Mouse (Mus musculus) neural tube, embryonic 12.5 days (tissue): ENCODE results near the gene Aup1. TPM values are rescaled to one million over a fixed set of nuclear protein-coding genes. Genes with fewer than 3 reads are reported as not detected.

ENCODE experiments used
- ATAC-seq: fragments of 200-750 bp; cut with Nextera tagmentation; 2 replicates; pipeline ENCODE4 v1.8.0; 2017; ENCODE audit warnings: low read depth, mild to moderate bottlenecking, moderate TSS enrichment, moderate library complexity; ENCODE audit not compliant: low FRiP score
- H3K27ac ChIP-seq: fragments of 300-500 bp; sonication (generic); 2 replicates; pipeline ENCODE4 v1.5.1; 2016
- H3K27me3 ChIP-seq: fragments of 300-500 bp; sonication (generic); replicated peaks from 2 replicates; pipeline ENCODE4 v1.6.1; 2016; ENCODE audit warnings: mild to moderate bottlenecking
- H3K36me3 ChIP-seq: fragments of 300-500 bp; sonication (generic); 2 replicates; pipeline ENCODE4 v1.6.1; 2016; ENCODE audit warnings: mild to moderate bottlenecking
- H3K4me1 ChIP-seq: fragments of 300-500 bp; sonication (generic); 2 replicates; pipeline ENCODE4 v1.6.1; 2016
- H3K4me2 ChIP-seq: fragments of 300-500 bp; sonication (generic); replicated peaks from 2 replicates; pipeline ENCODE4 v1.6.1; 2016; ENCODE audit warnings: mild to moderate bottlenecking
- H3K4me3 ChIP-seq: fragments of 300-500 bp; sonication (generic); 2 replicates; pipeline ENCODE4 v1.5.1; 2016
- H3K9ac ChIP-seq: fragments of 300-500 bp; sonication (generic); 2 replicates; pipeline ENCODE4 v1.6.1; 2016; ENCODE audit warnings: mild to moderate bottlenecking
- H3K9me3 ChIP-seq: fragments of 300-500 bp; sonication (generic); 2 replicates; pipeline ENCODE4 v1.6.1; 2016; ENCODE audit warnings: mild to moderate bottlenecking
- WGBS: fragments of 180-500 bp; shearing (Covaris S2); methylation state at CpG from one replicate; pipeline ENCODE4 v1.1.7; 2016; 5-methylcytosine and 5-hydroxymethylcytosine counted together
- polyA plus RNA-seq: library from polyadenylated mRNA; unstranded; fragments of >200 nt; fragmentation: Nextera tagmentation; extraction: Ambion mirVana; gene quantifications from 2 replicates; pipeline ENCODE4 v1.2.1, GENCODE M21; 2016

Gene Aup1
- polyA plus RNA-seq, 1 experiment from 2014 or later, result 167 TPM

DNA sequence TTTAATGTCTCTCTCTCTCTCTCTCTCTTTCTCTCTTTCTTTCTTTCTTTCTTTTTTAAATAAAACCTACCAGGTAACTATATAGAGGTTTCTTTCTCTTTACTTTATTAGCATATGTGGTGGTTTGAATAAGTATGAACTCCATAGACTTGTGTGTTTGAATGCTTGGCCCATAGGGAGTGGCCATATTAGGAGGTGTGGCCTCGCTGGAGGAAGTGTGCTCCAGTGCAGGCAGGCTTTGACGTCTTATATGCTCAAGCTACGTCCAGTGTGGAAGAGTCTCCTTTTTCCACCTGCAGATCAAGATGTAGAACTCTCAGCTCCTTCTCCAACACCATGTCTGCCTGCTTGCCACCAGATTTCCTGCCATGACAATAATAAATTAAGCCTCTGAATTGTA is 35.3 kb upstream of the Aup1 start:
- WGBS, result 78% methylated on average over 3 of the region's 3 CpGs
- Histone ChIP-seq H3K36me3 (no peaks in the 10 kb centered on the region), H3K4me2 (no peak overlapping the region), H3K9ac (no peak overlapping the region), H3K4me1 (no peaks in the 10 kb centered on the region), H3K27ac (no peak overlapping the region), H3K4me3 (no peak overlapping the region), H3K27me3 (no peaks in the 10 kb centered on the region), H3K9me3 (no peaks in the 10 kb centered on the region)
- ATAC-seq, result no peak

DNA sequence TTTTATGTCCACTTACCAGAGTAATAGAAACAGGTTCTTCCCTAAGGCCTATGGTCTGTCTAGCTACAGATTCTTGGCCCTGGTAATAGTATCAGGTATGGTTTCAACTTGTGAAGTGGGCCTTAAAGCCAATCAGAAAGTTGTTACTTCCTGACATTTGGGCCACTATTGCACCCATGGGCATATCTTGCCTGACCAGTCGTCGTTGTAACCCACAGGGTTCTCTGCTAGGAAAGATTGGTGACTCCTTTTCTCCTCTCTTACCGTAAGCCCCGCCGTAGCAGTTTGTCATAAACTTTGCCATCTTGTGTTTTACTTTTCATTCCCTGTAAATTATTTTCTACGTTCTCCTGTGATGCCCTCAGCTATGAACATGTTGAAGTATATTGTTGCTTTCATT is 34.2 kb upstream of the Aup1 start:
- no peak for ATAC-seq
- no peaks in the 10 kb centered on the region for H3K36me3 ChIP-seq
- H3K9ac ChIP-seq, result no peak overlapping the region
- H3K4me3 ChIP-seq, result no peak overlapping the region
- no peaks in the 10 kb centered on the region for H3K4me1 ChIP-seq
- no peaks in the 10 kb centered on the region for H3K27me3 ChIP-seq
- no peak overlapping the region for H3K27ac ChIP-seq
- H3K4me2 ChIP-seq, result no peak overlapping the region
- H3K9me3 ChIP-seq, result no peaks in the 10 kb centered on the region
- WGBS, result 89% methylated on average over 6 of the region's 6 CpGs

DNA sequence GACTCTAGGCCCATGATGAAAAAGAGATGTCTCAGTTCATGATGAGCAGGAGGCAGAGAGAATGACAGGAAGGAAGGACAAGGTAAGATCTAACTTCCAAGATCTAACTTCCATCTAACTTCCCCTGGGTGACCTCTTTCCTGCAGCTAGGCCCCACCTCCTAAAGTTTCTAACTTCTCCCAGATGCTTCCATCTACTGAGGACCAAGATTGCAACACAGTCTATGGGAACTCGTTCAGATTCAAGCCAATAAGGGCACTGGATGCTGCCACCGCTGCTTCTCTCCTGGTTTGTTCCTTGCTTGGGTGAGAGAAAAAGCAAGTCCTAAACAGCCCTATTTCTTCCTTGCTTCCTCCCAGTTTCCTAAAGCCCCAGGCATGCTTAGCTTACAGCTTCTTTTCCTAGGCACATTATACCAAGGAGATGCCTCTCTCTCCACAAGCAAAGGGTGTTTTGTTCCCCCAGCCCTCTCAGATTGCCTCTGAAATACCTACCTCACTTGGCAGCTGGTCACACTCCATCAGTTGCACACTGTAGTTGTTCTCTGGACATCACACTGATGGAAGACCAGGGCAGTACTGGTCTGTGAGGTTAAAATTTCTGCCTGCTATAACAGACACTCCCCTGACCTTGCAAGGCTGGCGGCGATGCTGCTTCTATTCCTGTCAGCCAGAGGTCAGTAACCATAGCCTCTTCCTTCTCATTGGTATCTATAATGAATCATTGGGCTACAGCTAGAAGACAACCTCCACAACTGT is 33.3 kb upstream of the Aup1 start:
- Histone ChIP-seq H3K4me3 (no peak overlapping the region), H3K9me3 (no peaks in the 10 kb centered on the region), H3K4me1 (no peaks in the 10 kb centered on the region), H3K9ac (no peak overlapping the region), H3K27ac (no peak overlapping the region), H3K36me3 (no peaks in the 10 kb centered on the region), H3K27me3 (no peaks in the 10 kb centered on the region), H3K4me2 (no peak overlapping the region)
- ATAC-seq, result no peak
- WGBS, result 90% methylated on average over 4 of the region's 4 CpGs

DNA sequence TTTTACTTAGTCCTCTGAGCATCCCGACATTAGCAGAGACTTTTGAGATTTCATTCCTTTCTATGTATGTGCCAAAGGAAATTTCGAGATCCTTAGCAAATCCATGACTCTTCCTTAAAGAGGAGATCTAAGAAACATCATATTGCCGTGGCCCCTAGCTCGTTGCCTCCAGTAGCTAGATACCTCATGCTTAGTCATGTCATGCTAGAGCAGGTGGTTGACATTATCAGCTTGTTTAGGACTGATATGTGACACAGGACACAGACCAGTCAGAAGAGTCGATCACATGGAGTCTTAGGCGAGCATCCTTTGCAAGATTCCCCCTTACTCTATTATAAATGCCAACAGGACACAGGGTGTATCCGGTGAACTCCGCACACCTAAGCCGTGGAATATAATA is 31.3 kb upstream of the Aup1 start:
- no peak overlapping the region for H3K9ac ChIP-seq
- H3K27ac ChIP-seq, result no peak overlapping the region
- no peak overlapping the region for H3K4me3 ChIP-seq
- no peak overlapping the region for H3K4me2 ChIP-seq
- no peaks in the 10 kb centered on the region for H3K9me3 ChIP-seq
- H3K36me3 ChIP-seq, result no peaks in the 10 kb centered on the region
- ATAC-seq, result no peak
- no peaks in the 10 kb centered on the region for H3K4me1 ChIP-seq
- WGBS, result 85% methylated on average over 9 of the region's 9 CpGs
- no peaks in the 10 kb centered on the region for H3K27me3 ChIP-seq

DNA sequence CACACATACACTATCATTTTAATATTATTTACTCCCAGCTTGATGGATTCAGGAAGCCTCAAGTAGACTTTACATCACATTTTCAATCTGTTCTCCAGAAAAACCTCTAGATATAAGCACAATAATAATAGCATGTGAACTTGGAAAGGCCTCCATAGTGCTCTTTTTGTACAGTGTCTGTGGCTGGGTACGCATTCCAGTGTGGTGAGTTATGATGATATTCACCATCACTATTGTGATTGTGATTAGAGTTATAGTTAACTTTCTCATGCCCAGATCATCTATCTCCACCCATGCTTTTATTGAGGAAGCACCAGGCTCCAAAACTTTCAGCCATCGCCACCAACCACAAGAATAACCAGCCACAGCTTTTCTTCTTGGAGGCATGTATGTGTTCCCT is 30.5 kb upstream of the Aup1 start:
- Histone ChIP-seq H3K4me2 (no peak overlapping the region), H3K4me3 (no peak overlapping the region), H3K27me3 (0 out of 2 replicates have a peak, but pooled peaks cover 4% of the 10 kb centered on the region), H3K36me3 (no peaks in the 10 kb centered on the region), H3K4me1 (no peaks in the 10 kb centered on the region), H3K9ac (no peak overlapping the region), H3K27ac (no peak overlapping the region), H3K9me3 (no peaks in the 10 kb centered on the region)
- 97% methylated on average over 2 of the region's 2 CpGs for WGBS
- no peak for ATAC-seq

DNA sequence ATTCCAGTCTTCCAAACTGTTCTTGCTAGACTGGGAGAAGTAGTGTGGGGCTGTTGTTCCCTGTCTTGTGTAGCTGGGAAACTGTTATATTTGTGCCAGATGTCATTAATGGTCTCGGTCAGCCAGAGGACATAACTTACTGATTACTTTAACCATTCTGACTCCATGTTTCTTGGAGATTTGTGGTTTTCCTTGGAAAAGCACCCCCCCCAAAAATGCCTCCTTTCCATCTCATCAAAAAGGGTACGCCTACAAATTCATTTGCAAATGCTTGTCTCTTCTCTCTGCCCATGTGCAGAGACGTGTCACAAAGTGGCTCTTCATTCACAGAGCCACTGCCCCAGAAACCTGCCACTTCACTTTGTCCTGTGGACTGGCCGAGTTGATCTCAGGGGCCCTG is 29.9 kb upstream of the Aup1 start:
- no peaks in the 10 kb centered on the region for H3K9me3 ChIP-seq
- H3K4me2 ChIP-seq, result no peak overlapping the region
- H3K27ac ChIP-seq, result no peak overlapping the region
- WGBS, result 75% methylated on average over 4 of the region's 4 CpGs
- no peaks in the 10 kb centered on the region for H3K36me3 ChIP-seq
- no peak for ATAC-seq
- H3K27me3 ChIP-seq, result 0 out of 2 replicates have a peak, but pooled peaks cover 4% of the 10 kb centered on the region
- H3K4me1 ChIP-seq, result no peaks in the 10 kb centered on the region
- no peak overlapping the region for H3K4me3 ChIP-seq
- no peak overlapping the region for H3K9ac ChIP-seq

DNA sequence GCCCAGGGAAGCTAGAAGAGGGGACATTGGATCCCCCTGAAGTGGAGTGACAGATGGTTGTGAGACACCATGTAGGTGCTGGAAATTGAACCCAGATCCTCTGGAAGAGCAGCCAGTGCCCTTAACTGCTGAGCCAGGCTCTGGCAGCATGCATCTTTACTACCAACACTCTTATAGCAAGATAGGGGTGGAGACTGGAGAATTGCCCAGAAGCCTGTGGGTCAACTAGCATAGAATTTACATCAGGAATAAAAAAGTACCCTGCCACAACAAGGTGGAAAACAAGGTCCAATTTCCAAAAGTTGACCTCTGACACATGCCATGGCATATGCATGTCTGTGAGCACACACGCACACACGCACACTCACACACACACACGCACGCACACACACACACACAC is 29.1 kb upstream of the Aup1 start:
- Histone ChIP-seq H3K27me3 (peaks cover 6% of the 10 kb centered on the region), H3K9me3 (no peaks in the 10 kb centered on the region), H3K36me3 (no peaks in the 10 kb centered on the region), H3K4me2 (no peak overlapping the region), H3K9ac (no peak overlapping the region), H3K4me1 (no peaks in the 10 kb centered on the region), H3K4me3 (no peak overlapping the region), H3K27ac (no peak overlapping the region)
- 94% methylated on average over 4 of the region's 4 CpGs for WGBS
- ATAC-seq, result no peak

DNA sequence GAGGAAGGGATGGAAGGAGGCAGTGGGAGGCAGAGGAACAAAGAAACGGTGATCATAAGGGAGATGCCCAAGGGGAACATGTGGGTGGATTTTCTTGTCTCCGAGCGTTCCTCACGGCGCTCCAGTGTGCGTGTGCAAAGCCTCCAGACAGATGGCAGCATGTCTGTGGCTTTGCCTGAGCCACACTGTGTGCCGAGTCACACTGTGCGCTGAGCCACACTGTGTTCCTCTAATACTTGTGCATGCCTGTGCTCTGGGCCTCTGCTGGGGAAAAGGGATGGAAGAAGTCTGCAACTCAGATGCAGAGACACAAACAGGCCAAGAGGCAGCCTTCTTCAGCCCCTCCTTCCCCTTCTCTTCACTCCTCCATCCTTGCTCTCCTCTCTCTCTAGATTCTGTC is 27.0 kb upstream of the Aup1 start:
- no peak for ATAC-seq
- Histone ChIP-seq H3K9ac (no peak overlapping the region), H3K9me3 (no peaks in the 10 kb centered on the region), H3K4me3 (no peak overlapping the region), H3K4me2 (no peak overlapping the region), H3K27ac (no peak overlapping the region), H3K4me1 (peaks cover 5% of the 10 kb centered on the region), H3K36me3 (no peaks in the 10 kb centered on the region), H3K27me3 (peaks cover 23% of the 10 kb centered on the region)
- 77% methylated on average over 8 of the region's 8 CpGs for WGBS

DNA sequence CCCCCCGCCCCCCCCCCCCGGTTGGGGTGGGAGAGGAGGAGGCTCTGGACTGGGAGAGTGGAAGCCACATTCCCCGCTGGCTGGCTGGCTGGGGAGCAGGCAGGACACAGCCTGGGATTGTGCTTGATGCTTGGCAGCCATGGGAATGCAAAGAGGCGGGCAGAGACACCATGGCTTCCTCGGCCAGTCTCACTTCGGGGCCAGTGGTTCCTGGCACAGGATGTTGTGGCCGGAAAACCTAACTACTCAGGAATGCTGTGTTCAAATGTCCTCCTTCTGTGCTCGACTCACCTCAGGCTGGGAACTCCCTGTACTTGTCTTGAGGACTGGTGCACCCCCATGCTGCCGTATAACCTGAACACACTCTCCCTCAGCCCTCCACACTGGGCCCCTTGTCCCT is 26.6 kb upstream of the Aup1 start:
- Histone ChIP-seq H3K4me3 (no peak overlapping the region), H3K4me1 (peaks cover 9% of the 10 kb centered on the region), H3K9ac (no peak overlapping the region), H3K36me3 (no peaks in the 10 kb centered on the region), H3K27ac (no peak overlapping the region), H3K9me3 (no peaks in the 10 kb centered on the region), H3K4me2 (no peak overlapping the region), H3K27me3 (peaks cover 27% of the 10 kb centered on the region)
- no peak for ATAC-seq
- 62% methylated on average over 8 of the region's 9 CpGs for WGBS

DNA sequence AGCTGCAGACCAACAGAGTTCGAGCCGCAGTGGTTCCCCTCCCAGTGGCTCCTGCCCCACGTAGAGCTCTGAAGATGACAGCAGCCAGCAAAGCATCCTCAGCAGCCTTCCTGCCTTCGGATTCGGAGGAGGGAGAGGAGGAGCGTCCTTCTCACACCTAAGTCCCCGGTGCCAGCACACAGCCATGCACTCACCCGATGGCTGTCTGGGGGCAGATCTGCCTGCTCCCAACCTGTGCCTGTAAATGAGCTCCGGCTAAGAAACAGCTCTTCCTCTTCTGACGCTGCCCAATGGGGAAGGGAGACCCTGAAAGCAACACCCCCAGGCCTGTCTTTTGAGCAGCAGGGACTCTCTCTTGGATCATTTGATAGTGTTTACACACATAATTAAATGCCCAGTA is 24.5 kb upstream of the Aup1 start:
- WGBS, result 20% methylated on average over 10 of the region's 10 CpGs
- H3K4me1 ChIP-seq, result peaks cover 29% of the 10 kb centered on the region
- ATAC-seq, result no peak
- no peaks in the 10 kb centered on the region for H3K36me3 ChIP-seq
- H3K9ac ChIP-seq, result no peak overlapping the region
- no peak overlapping the region for H3K4me3 ChIP-seq
- H3K4me2 ChIP-seq, result no peak overlapping the region
- H3K27me3 ChIP-seq, result peaks cover 36% of the 10 kb centered on the region
- no peak overlapping the region for H3K27ac ChIP-seq
- no peaks in the 10 kb centered on the region for H3K9me3 ChIP-seq

DNA sequence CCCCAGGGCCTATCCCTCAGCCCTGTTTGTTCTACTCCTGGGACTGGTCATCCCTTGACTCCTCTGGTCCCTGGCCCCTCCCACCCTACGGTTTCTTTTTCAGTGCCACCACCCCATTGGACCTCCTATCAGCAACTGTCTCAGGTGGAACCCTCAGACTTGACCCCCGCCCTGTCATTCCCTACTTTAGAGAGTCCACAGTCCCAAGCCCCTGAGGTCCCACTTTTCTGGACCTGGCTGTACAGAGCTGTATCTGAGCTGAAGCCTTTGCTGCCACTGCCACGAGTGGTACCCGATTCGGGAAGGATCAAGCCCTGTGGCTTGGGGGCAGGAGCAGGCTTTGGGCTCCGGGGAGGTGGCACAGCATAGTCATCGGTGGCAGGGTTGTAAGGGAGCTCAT is 23.2 kb upstream of the Aup1 start:
- ATAC-seq, result no peak
- no peaks in the 10 kb centered on the region for H3K36me3 ChIP-seq
- H3K4me2 ChIP-seq, result no peak overlapping the region
- 60% methylated on average over 7 of the region's 7 CpGs for WGBS
- no peak overlapping the region for H3K27ac ChIP-seq
- peaks cover 44% of the 10 kb centered on the region for H3K27me3 ChIP-seq
- H3K4me1 ChIP-seq, result peaks cover 29% of the 10 kb centered on the region
- H3K9me3 ChIP-seq, result no peaks in the 10 kb centered on the region
- no peak overlapping the region for H3K4me3 ChIP-seq
- H3K9ac ChIP-seq, result no peak overlapping the region

DNA sequence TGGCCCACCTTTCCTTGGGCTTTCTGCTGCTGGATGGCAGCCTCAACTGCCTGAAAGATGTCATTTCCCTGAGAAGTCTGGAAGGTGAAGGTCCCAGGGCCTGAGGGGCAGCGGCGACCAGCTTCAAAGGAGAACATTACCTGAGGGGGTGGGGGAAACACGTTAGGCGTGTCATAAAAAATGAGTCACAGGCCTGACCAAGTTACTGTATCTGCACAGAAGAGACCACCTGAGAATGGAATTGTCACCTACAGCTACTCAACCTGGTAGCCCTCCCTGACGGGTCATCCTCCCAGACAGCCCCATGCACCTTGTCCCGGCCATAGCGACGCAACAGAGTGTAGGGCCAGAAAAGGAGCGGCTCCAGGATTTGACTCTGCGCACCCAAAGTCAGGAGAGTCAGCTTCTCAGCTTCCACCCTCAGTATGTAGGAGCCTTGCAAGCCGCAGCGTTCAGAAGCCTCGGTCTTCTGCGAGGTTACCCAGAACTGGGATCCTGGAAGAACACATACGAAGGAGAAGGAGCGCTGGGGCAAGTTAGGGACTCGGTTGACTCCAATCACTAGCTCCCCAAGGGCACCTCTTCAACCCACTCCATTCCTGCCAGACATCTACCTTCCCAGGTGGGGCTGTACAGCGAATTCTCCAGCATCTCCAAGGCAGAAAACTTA is 22.3 kb upstream of the Aup1 start:
- ATAC-seq, result no peak
- H3K4me1 ChIP-seq, result peaks cover 29% of the 10 kb centered on the region
- peaks cover 48% of the 10 kb centered on the region for H3K27me3 ChIP-seq
- WGBS, result 21% methylated on average over 18 of the region's 18 CpGs
- peak overlapping the region; percentile 48; the same call in 1 of the 2 replicates for H3K4me3 ChIP-seq
- no peak overlapping the region for H3K9ac ChIP-seq
- H3K9me3 ChIP-seq, result no peaks in the 10 kb centered on the region
- H3K36me3 ChIP-seq, result no peaks in the 10 kb centered on the region
- H3K4me2 ChIP-seq, result peak overlapping the region; percentile 85
- H3K27ac ChIP-seq, result no peak overlapping the region

DNA sequence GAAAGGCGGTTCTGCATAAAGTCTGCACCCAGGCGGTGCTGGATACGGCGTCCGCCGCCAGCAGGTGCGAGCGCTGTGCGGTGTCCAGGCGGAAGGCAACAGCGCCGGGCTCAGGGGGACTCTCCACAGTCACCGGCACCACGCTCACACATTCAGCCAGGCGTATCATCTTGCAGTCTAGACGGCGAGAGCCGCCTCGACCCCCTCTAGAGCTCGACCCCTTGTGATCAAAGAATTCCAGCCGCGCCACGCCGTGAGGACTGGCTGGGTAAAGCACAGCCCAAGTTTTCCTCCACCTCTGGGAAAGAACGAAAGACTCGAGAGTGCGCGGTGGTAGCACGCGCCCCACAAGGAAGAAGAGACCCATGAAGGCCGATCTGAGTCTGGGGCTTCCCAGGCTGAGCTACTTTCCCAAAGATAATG is 21.5 kb upstream of the Aup1 start:
- H3K9ac ChIP-seq, result peak overlapping the region; percentile 33
- H3K4me1 ChIP-seq, result peaks cover 29% of the 10 kb centered on the region
- no peaks in the 10 kb centered on the region for H3K9me3 ChIP-seq
- WGBS, result under 1% methylated on average over 31 of the region's 31 CpGs
- no peaks in the 10 kb centered on the region for H3K36me3 ChIP-seq
- peak overlapping the region; percentile 85 for H3K4me2 ChIP-seq
- H3K27me3 ChIP-seq, result peaks cover 48% of the 10 kb centered on the region
- peak overlapping the region; percentile 48 for H3K4me3 ChIP-seq
- H3K27ac ChIP-seq, result no peak overlapping the region
- peak; percentile 55 for ATAC-seq
